Mouse (Mus musculus): ENCODE measurements around the gene Slc9a9. TPM values are rescaled to one million over a fixed set of nuclear protein-coding genes. Genes with fewer than 3 reads are reported as not detected.

Slc9a9 gene
- polyA plus RNA-seq, 1 experiment from 2014 or later: 8.5 TPM

GRCm38 (mm10) chr9:95188362-95189217 is 518.9 kb downstream of the Slc9a9 start:
- H3K27me3 ChIP-seq (ENCODE audit: control insufficient read depth, insufficient read depth, low read length): no peaks in the 10 kb centered on the region
- H3K4me3 ChIP-seq (ENCODE audit: low read depth, low read length): no peak overlapping the region
- ATAC-seq (ENCODE audit: low read depth): no peak
- no peak overlapping the region for H3K9ac ChIP-seq (replicated peaks; ENCODE audit: low read depth, low read length)
- H3K4me2 ChIP-seq (ENCODE audit: low read depth, low read length): no peak overlapping the region
- H3K4me1 ChIP-seq (ENCODE audit: control insufficient read depth, insufficient read depth, low read length): no peaks in the 10 kb centered on the region
- 86% methylated on average over 8 of the region's 8 CpGs for WGBS
- H3K27ac ChIP-seq (ENCODE audit: low read depth, low read length): no peak overlapping the region
- no peaks in the 10 kb centered on the region for H3K36me3 ChIP-seq (ENCODE audit: control insufficient read depth, insufficient read depth, low read length)
- no peaks in the 10 kb centered on the region for H3K9me3 ChIP-seq (ENCODE audit: control insufficient read depth, low read length)

DNA sequence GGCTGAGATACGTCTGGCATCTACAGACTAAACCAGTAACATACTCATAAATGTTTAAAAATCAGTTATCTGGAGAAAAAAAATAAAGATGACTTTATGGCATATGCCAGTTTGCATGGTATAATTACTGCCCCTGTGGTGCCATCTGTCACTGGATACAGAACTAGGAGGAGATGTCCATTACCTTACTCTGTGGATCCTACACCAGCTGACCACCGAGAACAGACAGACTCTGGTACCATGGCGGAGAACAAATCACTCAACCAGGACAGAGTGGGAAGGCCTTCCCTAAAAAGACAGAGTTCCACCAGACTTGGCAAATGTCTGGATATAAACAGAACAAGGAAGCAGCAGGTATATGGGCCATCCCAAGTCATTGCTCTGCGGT is 519.5 kb downstream of the Slc9a9 start:
- H3K9ac ChIP-seq (replicated peaks; ENCODE audit: low read depth, low read length): no peak overlapping the region
- WGBS: 86% methylated on average over 4 of the region's 4 CpGs
- no peak for ATAC-seq (ENCODE audit: low read depth)
- no peak overlapping the region for H3K4me3 ChIP-seq (ENCODE audit: low read depth, low read length)
- no peaks in the 10 kb centered on the region for H3K27me3 ChIP-seq (ENCODE audit: control insufficient read depth, insufficient read depth, low read length)
- no peaks in the 10 kb centered on the region for H3K9me3 ChIP-seq (ENCODE audit: control insufficient read depth, low read length)
- H3K4me1 ChIP-seq (ENCODE audit: control insufficient read depth, insufficient read depth, low read length): no peaks in the 10 kb centered on the region
- no peak overlapping the region for H3K4me2 ChIP-seq (ENCODE audit: low read depth, low read length)
- no peaks in the 10 kb centered on the region for H3K36me3 ChIP-seq (ENCODE audit: control insufficient read depth, insufficient read depth, low read length)
- H3K27ac ChIP-seq (ENCODE audit: low read depth, low read length): no peak overlapping the region

DNA sequence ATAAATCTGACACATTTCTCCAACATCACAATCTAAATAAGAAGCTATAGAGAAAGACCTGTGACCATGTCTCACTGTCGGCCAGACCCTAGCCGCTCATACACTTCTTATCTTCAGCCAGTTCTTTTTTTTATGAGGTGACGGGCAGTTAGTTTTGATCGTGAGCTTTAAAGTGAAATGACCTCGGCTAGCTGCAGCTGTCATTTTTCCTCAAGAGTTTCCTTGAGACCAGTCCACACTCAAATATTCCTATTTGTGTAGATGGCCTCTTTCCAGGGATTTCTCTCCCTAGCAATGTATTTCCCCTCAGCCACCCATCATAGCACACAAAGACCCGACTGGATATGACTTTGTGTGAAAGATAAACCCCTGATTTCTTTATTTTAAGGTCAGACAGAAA is 521.7 kb downstream of the Slc9a9 start:
- H3K4me3 ChIP-seq (ENCODE audit: low read depth, low read length): no peak overlapping the region
- H3K9me3 ChIP-seq (ENCODE audit: control insufficient read depth, low read length): no peaks in the 10 kb centered on the region
- no peak overlapping the region for H3K9ac ChIP-seq (replicated peaks; ENCODE audit: low read depth, low read length)
- H3K27me3 ChIP-seq (ENCODE audit: control insufficient read depth, insufficient read depth, low read length): no peaks in the 10 kb centered on the region
- ATAC-seq (ENCODE audit: low read depth): no peak
- H3K27ac ChIP-seq (ENCODE audit: low read depth, low read length): no peak overlapping the region
- no peaks in the 10 kb centered on the region for H3K4me1 ChIP-seq (ENCODE audit: control insufficient read depth, insufficient read depth, low read length)
- 83% methylated on average over 6 of the region's 6 CpGs for WGBS
- H3K36me3 ChIP-seq (ENCODE audit: control insufficient read depth, insufficient read depth, low read length): no peaks in the 10 kb centered on the region
- no peak overlapping the region for H3K4me2 ChIP-seq (ENCODE audit: low read depth, low read length)

DNA sequence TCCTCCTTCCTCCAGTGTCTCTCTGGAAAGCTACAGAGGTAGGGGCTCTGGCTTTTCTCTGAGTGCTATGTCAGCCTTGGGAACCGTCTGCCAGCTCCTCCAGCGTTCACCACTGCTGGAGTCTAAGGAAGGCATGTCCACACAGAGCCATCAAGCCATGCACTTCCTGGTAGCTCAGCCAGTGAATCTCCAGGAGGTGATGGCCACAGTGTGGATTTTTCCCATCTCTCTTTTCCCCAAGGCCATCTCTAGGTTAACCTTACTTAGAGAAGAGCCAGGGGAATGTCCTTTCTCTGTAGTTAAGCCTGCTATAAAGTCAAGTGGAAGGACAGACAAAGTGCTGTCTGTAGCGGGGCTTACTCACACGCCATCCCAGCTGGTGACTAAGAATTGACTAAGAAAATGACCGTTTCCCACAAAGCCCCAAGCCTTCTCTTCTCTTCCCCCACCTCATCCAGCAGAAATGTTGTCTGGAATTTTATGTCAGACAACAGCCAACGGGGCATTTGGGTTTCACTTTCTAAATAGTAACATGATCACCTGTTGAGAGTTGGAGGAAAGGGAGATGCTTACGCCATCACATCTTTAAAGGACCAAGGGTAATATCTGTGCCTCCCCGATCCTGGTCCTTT is 523.3 kb downstream of the Slc9a9 start:
- no peaks in the 10 kb centered on the region for H3K27me3 ChIP-seq (ENCODE audit: control insufficient read depth, insufficient read depth, low read length)
- no peaks in the 10 kb centered on the region for H3K4me1 ChIP-seq (ENCODE audit: control insufficient read depth, insufficient read depth, low read length)
- WGBS: 84% methylated on average over 8 of the region's 8 CpGs
- no peak overlapping the region for H3K9ac ChIP-seq (replicated peaks; ENCODE audit: low read depth, low read length)
- no peaks in the 10 kb centered on the region for H3K36me3 ChIP-seq (ENCODE audit: control insufficient read depth, insufficient read depth, low read length)
- no peaks in the 10 kb centered on the region for H3K9me3 ChIP-seq (ENCODE audit: control insufficient read depth, low read length)
- H3K4me3 ChIP-seq (ENCODE audit: low read depth, low read length): no peak overlapping the region
- no peak overlapping the region for H3K4me2 ChIP-seq (ENCODE audit: low read depth, low read length)
- ATAC-seq (ENCODE audit: low read depth): no peak
- H3K27ac ChIP-seq (ENCODE audit: low read depth, low read length): no peak overlapping the region

DNA sequence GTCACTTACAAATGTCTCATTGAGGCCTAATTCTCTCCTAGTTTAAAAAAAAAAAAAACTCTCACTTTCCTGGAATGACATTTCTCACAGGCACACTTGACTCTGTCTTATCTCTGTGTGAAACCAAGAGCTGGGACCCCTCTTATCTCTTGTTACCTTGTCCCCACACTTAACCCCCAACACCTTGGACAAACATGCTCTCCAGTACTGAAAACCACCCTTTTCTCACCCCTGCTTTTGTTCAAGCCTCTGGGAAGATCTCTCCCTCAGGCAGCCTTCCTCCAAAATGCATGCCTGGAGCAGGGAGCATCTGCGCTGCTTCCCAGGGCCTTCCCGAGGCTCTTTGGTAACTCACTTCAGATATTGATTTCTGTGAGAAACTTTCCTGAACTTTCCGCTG is 524.0 kb downstream of the Slc9a9 start:
- no peak overlapping the region for H3K27ac ChIP-seq (ENCODE audit: low read depth, low read length)
- WGBS: 93% methylated on average over 3 of the region's 3 CpGs
- no peaks in the 10 kb centered on the region for H3K9me3 ChIP-seq (ENCODE audit: control insufficient read depth, low read length)
- no peak overlapping the region for H3K4me3 ChIP-seq (ENCODE audit: low read depth, low read length)
- ATAC-seq (ENCODE audit: low read depth): no peak
- H3K4me1 ChIP-seq (ENCODE audit: control insufficient read depth, insufficient read depth, low read length): no peaks in the 10 kb centered on the region
- H3K27me3 ChIP-seq (ENCODE audit: control insufficient read depth, insufficient read depth, low read length): no peaks in the 10 kb centered on the region
- H3K9ac ChIP-seq (replicated peaks; ENCODE audit: low read depth, low read length): no peak overlapping the region
- no peak overlapping the region for H3K4me2 ChIP-seq (ENCODE audit: low read depth, low read length)
- no peaks in the 10 kb centered on the region for H3K36me3 ChIP-seq (ENCODE audit: control insufficient read depth, insufficient read depth, low read length)

DNA sequence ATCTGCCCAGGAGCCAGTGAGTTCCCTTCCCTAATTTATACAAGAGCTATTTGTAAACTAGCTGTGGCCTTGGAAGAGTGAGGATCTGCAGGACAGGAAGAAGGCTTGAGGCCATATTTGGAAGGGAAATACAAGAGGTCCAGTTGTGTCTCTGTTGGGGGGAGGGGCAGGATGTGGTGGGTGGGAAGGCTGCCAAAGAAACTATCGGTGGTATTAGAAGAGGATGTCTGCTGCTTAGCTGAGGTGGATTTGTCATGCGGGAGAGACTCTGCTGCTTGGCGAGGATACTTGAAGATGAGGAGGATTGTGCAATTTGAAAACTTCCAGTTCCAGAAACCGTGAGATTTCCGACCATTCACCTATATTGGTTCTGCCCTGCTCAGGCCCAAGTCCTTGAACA is 524.4 kb downstream of the Slc9a9 start:
- no peaks in the 10 kb centered on the region for H3K9me3 ChIP-seq (ENCODE audit: control insufficient read depth, low read length)
- no peak for ATAC-seq (ENCODE audit: low read depth)
- no peak overlapping the region for H3K9ac ChIP-seq (replicated peaks; ENCODE audit: low read depth, low read length)
- WGBS: 76% methylated on average over 5 of the region's 5 CpGs
- no peaks in the 10 kb centered on the region for H3K27me3 ChIP-seq (ENCODE audit: control insufficient read depth, insufficient read depth, low read length)
- no peaks in the 10 kb centered on the region for H3K36me3 ChIP-seq (ENCODE audit: control insufficient read depth, insufficient read depth, low read length)
- no peak overlapping the region for H3K4me3 ChIP-seq (ENCODE audit: low read depth, low read length)
- H3K4me2 ChIP-seq (ENCODE audit: low read depth, low read length): no peak overlapping the region
- no peaks in the 10 kb centered on the region for H3K4me1 ChIP-seq (ENCODE audit: control insufficient read depth, insufficient read depth, low read length)
- H3K27ac ChIP-seq (ENCODE audit: low read depth, low read length): no peak overlapping the region

- H3K27me3 ChIP-seq (ENCODE audit: control insufficient read depth, insufficient read depth, low read length): no peaks in the 10 kb centered on the region
- H3K9ac ChIP-seq (replicated peaks; ENCODE audit: low read depth, low read length): no peak overlapping the region
- H3K27ac ChIP-seq (ENCODE audit: low read depth, low read length): no peak overlapping the region
- H3K36me3 ChIP-seq (ENCODE audit: control insufficient read depth, insufficient read depth, low read length): no peaks in the 10 kb centered on the region
- H3K4me3 ChIP-seq (ENCODE audit: low read depth, low read length): no peak overlapping the region
- no peak for ATAC-seq (ENCODE audit: low read depth)
- 80% methylated on average over 7 of the region's 7 CpGs for WGBS
- H3K4me1 ChIP-seq (ENCODE audit: control insufficient read depth, insufficient read depth, low read length): 0 out of 2 replicates have a peak, but pooled peaks cover 3% of the 10 kb centered on the region
- H3K4me2 ChIP-seq (ENCODE audit: low read depth, low read length): no peak overlapping the region
- no peaks in the 10 kb centered on the region for H3K9me3 ChIP-seq (ENCODE audit: control insufficient read depth, low read length)
These were observed 538.0 kb downstream of the Slc9a9 start for GRCm38 (mm10) chr9:95207661-95208060.

GRCm38 (mm10) chr9:95208681-95209080 is 539.0 kb downstream of the Slc9a9 start:
- H3K27me3 ChIP-seq (ENCODE audit: control insufficient read depth, insufficient read depth, low read length): no peaks in the 10 kb centered on the region
- H3K9ac ChIP-seq (replicated peaks; ENCODE audit: low read depth, low read length): no peak overlapping the region
- ATAC-seq (ENCODE audit: low read depth): no peak
- H3K4me1 ChIP-seq (ENCODE audit: control insufficient read depth, insufficient read depth, low read length): 0 out of 2 replicates have a peak, but pooled peaks cover 3% of the 10 kb centered on the region
- H3K9me3 ChIP-seq (ENCODE audit: control insufficient read depth, low read length): no peaks in the 10 kb centered on the region
- no peaks in the 10 kb centered on the region for H3K36me3 ChIP-seq (ENCODE audit: control insufficient read depth, insufficient read depth, low read length)
- H3K27ac ChIP-seq (ENCODE audit: low read depth, low read length): no peak overlapping the region
- H3K4me3 ChIP-seq (ENCODE audit: low read depth, low read length): no peak overlapping the region
- 95% methylated on average over 4 of the region's 4 CpGs for WGBS
- no peak overlapping the region for H3K4me2 ChIP-seq (ENCODE audit: low read depth, low read length)

- H3K4me2 ChIP-seq (ENCODE audit: low read depth, low read length): no peak overlapping the region
- no peak overlapping the region for H3K9ac ChIP-seq (replicated peaks; ENCODE audit: low read depth, low read length)
- no peaks in the 10 kb centered on the region for H3K27me3 ChIP-seq (ENCODE audit: control insufficient read depth, insufficient read depth, low read length)
- no peaks in the 10 kb centered on the region for H3K36me3 ChIP-seq (ENCODE audit: control insufficient read depth, insufficient read depth, low read length)
- no peak for ATAC-seq (ENCODE audit: low read depth)
- 79% methylated on average over 3 of the region's 3 CpGs for WGBS
- H3K4me1 ChIP-seq (ENCODE audit: control insufficient read depth, insufficient read depth, low read length): no peaks in the 10 kb centered on the region
- H3K4me3 ChIP-seq (ENCODE audit: low read depth, low read length): no peak overlapping the region
- no peak overlapping the region for H3K27ac ChIP-seq (ENCODE audit: low read depth, low read length)
- H3K9me3 ChIP-seq (ENCODE audit: control insufficient read depth, low read length): no peaks in the 10 kb centered on the region
These were observed 550.3 kb downstream of the Slc9a9 start for GRCm38 (mm10) chr9:95220009-95220408.
